Mouse (Mus musculus) thymus, adult 2 months (tissue): ENCODE measurements around the gene Slc5a3.

Experiments
- CTCF ChIP-seq: fragments of 200-500 bp; IDR thresholded peaks from 2 replicates; pipeline ENCODE4 v1.5.1; 2012; ENCODE audit warnings: mild to moderate bottlenecking, control low read depth, low read length, moderate library complexity, borderline replicate concordance; ENCODE audit not compliant: control insufficient read depth, poor library complexity, insufficient read depth; ENCODE audit errors: extremely low read depth
- POLR2A ChIP-seq: fragments of 200-500 bp; IDR thresholded peaks from 2 replicates; pipeline ENCODE4 v1.6.1; 2012; ENCODE audit warnings: mild to moderate bottlenecking, low read length, control low read depth, moderate library complexity; ENCODE audit not compliant: control insufficient read depth, poor library complexity, insufficient read depth; ENCODE audit errors: extremely low read depth

DNA sequence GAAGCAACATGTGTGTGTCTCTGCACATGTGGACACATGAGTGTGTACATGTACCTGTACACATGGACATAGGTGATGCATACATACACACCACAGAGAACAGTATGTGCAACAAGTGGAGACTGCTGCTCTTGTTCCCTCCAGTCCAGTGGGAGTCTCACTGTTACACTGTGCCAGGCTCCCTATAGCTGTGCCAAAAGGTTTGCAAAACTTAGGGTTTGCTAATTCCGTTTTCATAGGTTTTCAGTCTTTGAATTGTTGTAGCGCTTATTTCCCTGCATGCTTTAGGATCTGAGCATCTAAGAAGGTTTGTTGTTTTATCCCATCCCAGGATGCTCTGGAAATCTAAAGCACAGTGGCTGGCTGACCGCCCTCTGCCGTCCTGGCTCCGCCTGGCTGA is 33.8 kb downstream of the Slc5a3 start:
- TF ChIP-seq CTCF (no peak), POLR2A (no peak)
